Mouse (Mus musculus) stomach, embryonic 15.5 days (tissue): ENCODE measurements around the gene Mfn2. TPM values are rescaled to one million over a fixed set of nuclear protein-coding genes. Genes with fewer than 3 reads are reported as not detected.

Source experiments
- ATAC-seq: fragments of 200-750 bp; cut with Nextera tagmentation; 2 replicates; pipeline ENCODE4 v1.8.0; 2017; ENCODE audit warnings: low read depth, moderate number of reproducible peaks, moderate TSS enrichment; ENCODE audit not compliant: insufficient read depth, low FRiP score
- H3K27ac ChIP-seq: fragments of 300-500 bp; sonication (generic); 2 replicates; pipeline ENCODE4 v1.5.1; 2015; ENCODE audit warnings: mild to moderate bottlenecking, inconsistent platforms
- H3K27me3 ChIP-seq: fragments of 300-500 bp; sonication (generic); replicated peaks from 2 replicates; pipeline ENCODE4 v1.6.1; 2015; ENCODE audit warnings: inconsistent platforms
- H3K36me3 ChIP-seq: fragments of 300-500 bp; sonication (generic); 2 replicates; pipeline ENCODE4 v1.6.1; 2015; ENCODE audit warnings: inconsistent platforms
- H3K4me1 ChIP-seq: fragments of 300-500 bp; sonication (generic); 2 replicates; pipeline ENCODE4 v1.6.1; 2015; ENCODE audit warnings: inconsistent platforms
- H3K4me2 ChIP-seq: fragments of 300-500 bp; sonication (generic); 2 replicates; pipeline ENCODE4 v1.6.1; 2015; ENCODE audit warnings: mild to moderate bottlenecking, inconsistent platforms
- H3K4me3 ChIP-seq: fragments of 300-500 bp; sonication (generic); replicated peaks from 2 replicates; pipeline ENCODE4 v1.5.1; 2015; ENCODE audit warnings: inconsistent platforms
- H3K9ac ChIP-seq: fragments of 300-500 bp; sonication (generic); 2 replicates; pipeline ENCODE4 v1.6.1; 2015; ENCODE audit warnings: inconsistent platforms
- H3K9me3 ChIP-seq: fragments of 300-500 bp; sonication (generic); 2 replicates; pipeline ENCODE4 v1.6.1; 2016; ENCODE audit warnings: inconsistent platforms
- WGBS: fragments of 180-500 bp; shearing (Covaris S2); methylation state at CpG from one replicate; pipeline ENCODE4 v1.1.7; 2015; 5-methylcytosine and 5-hydroxymethylcytosine counted together
- polyA plus RNA-seq: library from polyadenylated mRNA; unstranded; fragments of >200 nt; fragmentation: Nextera tagmentation; extraction: Ambion mirVana; gene quantifications from 2 replicates; pipeline ENCODE4 v1.2.1, GENCODE M21; 2015

Gene Mfn2
- polyA plus RNA-seq, 1 experiment from 2014 or later, result 32.1 TPM

DNA sequence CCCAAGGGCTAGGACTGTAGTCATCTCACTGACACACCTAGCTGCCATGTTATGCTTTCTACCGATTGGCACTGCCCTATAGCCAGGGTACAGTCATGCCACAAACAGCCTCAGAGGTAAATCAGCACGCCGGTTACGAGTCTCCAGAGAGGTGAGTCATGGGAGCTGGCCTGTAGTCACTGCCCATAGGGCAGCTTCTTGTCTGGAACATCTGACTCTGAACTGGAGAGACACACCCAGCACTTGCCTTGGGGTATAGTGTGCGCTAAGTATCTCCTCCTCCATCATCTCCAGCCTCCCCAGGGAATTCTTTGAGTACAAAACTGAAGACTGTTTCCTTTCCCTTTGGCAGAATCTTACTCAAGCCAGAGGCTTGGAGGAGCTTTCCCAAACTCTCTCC lies 1.7 kb upstream of the Mfn2 start:
- H3K9ac ChIP-seq, result no peak overlapping the region
- H3K9me3 ChIP-seq, result no peaks in the 10 kb centered on the region
- WGBS, result 80% methylated on average over 5 of the region's 5 CpGs
- H3K4me3 ChIP-seq, result no peak overlapping the region
- H3K4me1 ChIP-seq, result peaks cover 16% of the 10 kb centered on the region
- H3K27ac ChIP-seq, result no peak overlapping the region
- H3K27me3 ChIP-seq, result no peaks in the 10 kb centered on the region
- H3K36me3 ChIP-seq, result no peaks in the 10 kb centered on the region
- ATAC-seq, result no peak
- no peak overlapping the region for H3K4me2 ChIP-seq

DNA sequence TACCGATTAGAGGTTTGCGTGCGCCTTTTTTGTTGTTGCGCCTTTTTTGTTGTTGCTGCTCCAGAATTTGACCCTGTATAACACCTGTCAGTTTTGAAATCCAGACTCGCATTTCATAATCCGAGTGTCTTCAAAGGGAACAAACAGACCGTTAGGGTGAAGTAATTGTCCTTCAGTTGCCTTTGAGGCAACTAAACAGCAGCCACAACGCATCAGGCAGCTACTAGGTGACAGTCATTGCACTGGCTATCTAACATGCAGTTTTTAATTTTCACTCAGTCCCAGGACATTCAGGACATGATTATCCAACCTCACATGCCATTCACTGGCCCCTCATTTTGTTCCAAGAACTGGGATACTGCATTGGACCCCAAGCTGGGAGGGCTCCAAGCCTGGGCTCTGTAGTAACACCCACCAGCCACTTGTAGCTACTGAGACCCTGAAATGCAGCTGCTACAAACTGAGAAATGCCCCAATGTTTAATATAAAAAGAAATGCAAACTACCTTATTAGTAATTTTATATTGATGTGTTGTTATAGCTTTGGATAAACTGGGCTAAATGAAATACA lies 671 bp upstream of the Mfn2 start:
- no peak overlapping the region for H3K27ac ChIP-seq
- peak overlapping the region; percentile 98 for H3K4me3 ChIP-seq
- 0 out of 2 replicates have a peak, but pooled peaks cover 7% of the 10 kb centered on the region for H3K36me3 ChIP-seq
- peaks cover 16% of the 10 kb centered on the region for H3K4me1 ChIP-seq
- no peaks in the 10 kb centered on the region for H3K9me3 ChIP-seq
- peak overlapping the region; percentile 76 for H3K4me2 ChIP-seq
- no peak; the same call in 1 of the 2 replicates for ATAC-seq
- 2% methylated on average over 8 of the region's 8 CpGs for WGBS
- H3K9ac ChIP-seq, result no peak overlapping the region
- H3K27me3 ChIP-seq, result no peaks in the 10 kb centered on the region

DNA sequence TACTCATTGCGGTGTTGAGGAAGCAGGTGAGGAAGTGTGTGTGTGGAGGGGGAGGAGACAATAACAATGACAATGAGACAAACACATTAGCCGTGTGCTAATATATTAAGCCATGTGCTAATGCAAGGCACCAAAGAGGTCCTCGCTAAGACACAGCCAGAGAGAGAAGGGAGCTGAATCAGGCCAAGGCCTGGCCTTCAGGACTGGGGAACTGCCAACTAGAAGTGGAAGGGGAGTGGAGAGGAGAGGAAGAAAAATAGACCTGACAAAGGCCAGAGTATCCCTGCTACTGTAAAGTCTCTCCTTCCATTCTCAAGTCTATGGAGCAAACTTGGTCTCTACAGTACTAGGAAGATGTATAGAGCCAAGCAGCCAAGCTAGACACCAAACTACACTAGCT lies 903 bp downstream of the Mfn2 start:
- H3K36me3 ChIP-seq, result 0 out of 2 replicates have a peak, but pooled peaks cover 12% of the 10 kb centered on the region
- 62% methylated on average over 3 of the region's 3 CpGs for WGBS
- peaks cover 16% of the 10 kb centered on the region for H3K4me1 ChIP-seq
- no peaks in the 10 kb centered on the region for H3K27me3 ChIP-seq
- no peak for ATAC-seq
- H3K4me3 ChIP-seq, result peak overlapping the region; percentile 98
- peak overlapping the region; percentile 67 for H3K4me2 ChIP-seq
- H3K9ac ChIP-seq, result peak overlapping the region; percentile 90
- H3K9me3 ChIP-seq, result no peaks in the 10 kb centered on the region
- no peak overlapping the region for H3K27ac ChIP-seq

DNA sequence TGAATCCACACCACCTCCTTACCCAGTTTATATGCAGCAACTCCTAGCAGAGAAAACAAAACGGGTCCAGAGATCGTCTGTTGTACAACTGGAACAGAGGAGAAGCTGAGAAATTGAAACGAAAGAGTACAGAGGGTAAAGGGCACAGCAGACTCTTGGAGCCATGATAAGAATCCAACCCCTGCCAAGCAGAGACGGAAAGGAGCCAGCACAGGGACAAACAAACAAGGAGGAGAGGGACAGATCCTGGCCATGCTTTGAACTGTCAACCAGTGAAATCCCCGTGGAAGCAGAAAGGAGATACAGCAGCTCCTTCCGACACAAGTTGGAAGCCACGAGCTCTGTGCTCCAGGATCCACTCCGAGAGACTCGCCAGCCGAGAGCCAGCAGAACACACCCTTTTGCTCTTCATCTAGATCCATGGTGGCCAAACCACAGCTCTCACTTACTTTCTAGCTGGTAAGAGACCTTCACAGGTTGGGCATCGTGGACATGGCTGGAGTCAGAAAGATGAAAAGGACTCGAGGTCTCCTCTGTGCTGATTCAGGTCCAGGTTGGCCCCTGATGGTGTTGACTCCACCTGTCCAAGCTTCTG lies 1.5 kb downstream of the Mfn2 start:
- Histone ChIP-seq H3K27ac (no peak overlapping the region), H3K27me3 (no peaks in the 10 kb centered on the region), H3K4me3 (no peak overlapping the region), H3K9me3 (no peaks in the 10 kb centered on the region), H3K36me3 (peaks cover 18% of the 10 kb centered on the region; the same call in 1 of the 2 replicates), H3K4me2 (no peak overlapping the region), H3K9ac (no peak overlapping the region), H3K4me1 (peaks cover 16% of the 10 kb centered on the region)
- 89% methylated on average over 12 of the region's 12 CpGs for WGBS
- no peak for ATAC-seq

DNA sequence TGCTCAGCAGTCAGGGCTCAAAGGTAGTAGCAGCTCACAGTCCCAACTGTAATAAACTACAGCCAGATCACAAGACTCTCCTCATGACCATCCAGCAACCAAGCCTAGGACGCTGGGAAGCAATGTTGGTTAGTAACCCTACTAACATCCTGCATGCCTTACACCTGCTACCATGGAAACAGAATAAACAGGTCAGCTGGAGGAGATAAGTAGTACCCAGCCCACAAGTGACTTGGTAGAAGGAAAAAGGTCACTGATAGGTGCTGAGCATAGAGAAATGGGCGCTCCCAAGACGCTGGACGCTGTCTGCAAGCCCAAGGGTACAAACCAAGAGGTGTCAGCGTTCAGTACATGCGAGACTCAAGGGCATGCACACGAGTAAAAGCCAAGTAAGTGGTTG lies 4.1 kb downstream of the Mfn2 start:
- Histone ChIP-seq H3K36me3 (peaks cover 38% of the 10 kb centered on the region; the same call in 1 of the 2 replicates), H3K4me3 (no peak overlapping the region), H3K4me2 (no peak overlapping the region), H3K27me3 (no peaks in the 10 kb centered on the region), H3K9me3 (no peaks in the 10 kb centered on the region), H3K4me1 (peaks cover 16% of the 10 kb centered on the region), H3K9ac (no peak overlapping the region), H3K27ac (no peak overlapping the region)
- no peak for ATAC-seq
- WGBS, result 78% methylated on average over 7 of the region's 7 CpGs

DNA sequence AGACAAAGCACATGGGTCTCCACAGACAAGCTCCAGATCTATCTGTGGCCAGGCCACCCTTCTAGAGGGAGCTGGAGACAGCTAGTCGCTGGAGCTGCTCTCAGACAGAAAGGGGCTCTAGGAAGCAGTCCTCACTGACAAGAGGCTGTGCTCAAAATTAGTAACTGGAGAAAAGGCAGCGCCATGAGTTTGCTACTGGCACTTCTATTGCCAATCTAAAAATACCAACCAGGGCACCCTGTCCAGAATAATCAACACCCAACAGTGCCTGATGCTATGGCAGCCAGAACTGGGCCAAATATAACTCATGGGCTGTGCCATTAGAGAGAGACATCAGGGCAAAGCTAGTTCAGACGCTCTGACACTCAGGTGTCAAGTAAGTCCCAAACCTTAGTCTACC lies 7.2 kb downstream of the Mfn2 start:
- no peak for ATAC-seq
- Histone ChIP-seq H3K27me3 (no peaks in the 10 kb centered on the region), H3K36me3 (peaks cover 45% of the 10 kb centered on the region; the same call in 1 of the 2 replicates), H3K4me1 (no peaks in the 10 kb centered on the region), H3K9ac (no peak overlapping the region), H3K4me2 (no peak overlapping the region), H3K4me3 (no peak overlapping the region), H3K27ac (no peak overlapping the region), H3K9me3 (no peaks in the 10 kb centered on the region)
- WGBS, result 84% methylated on average over 3 of the region's 3 CpGs

DNA sequence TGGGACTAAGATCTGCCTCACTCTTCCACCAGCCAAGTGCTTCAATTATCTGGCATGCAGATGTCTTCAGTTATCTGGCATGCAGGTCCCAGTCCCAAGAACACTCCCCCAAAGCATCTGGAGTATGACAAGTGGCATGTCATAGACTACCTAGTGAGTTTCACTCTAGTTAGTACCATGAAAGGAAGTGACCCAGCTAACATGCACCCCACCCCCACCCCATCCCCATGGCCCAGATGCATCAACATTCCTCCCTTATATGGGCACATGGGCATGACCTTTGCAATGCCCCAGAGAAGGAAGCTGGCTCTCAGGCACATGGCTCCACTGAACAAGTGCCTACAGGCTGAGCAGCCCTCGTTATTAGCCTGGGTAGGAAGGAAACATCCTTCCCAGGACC lies 8.1 kb downstream of the Mfn2 start:
- H3K36me3 ChIP-seq, result peaks cover 45% of the 10 kb centered on the region; the same call in 1 of the 2 replicates
- 44% methylated on average over 1 of the region's 1 CpGs for WGBS

DNA sequence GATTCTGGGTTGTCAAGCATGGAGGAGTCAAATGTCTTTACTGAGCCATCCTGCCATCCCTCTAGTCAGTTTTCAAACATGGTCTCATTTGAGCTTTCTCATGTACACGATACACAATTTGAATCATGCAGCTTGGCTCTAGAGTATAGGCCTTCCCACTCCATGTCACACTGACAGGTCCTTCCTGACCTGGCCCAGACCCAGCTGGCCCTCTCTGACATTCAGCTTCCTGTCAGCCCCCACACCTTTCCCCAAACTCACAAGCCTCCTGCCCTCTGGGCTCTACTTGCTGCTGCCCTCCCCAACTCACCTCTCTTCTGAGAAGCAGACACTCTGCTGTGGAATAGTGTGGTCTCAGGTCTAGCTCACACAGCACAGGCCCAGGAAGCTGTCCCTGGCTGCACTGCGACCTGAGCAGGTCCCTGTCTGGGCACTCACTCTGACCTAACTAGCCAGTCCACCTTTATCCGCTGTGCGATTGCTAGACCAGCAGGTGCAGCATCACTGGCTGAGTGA lies 8.6 kb downstream of the Mfn2 start:
- ATAC-seq, result no peak
- WGBS, result 87% methylated on average over 4 of the region's 4 CpGs
- peaks cover 47% of the 10 kb centered on the region; the same call in 1 of the 2 replicates for H3K36me3 ChIP-seq

More for the DNA sequence above, 8.1 kb downstream of the Mfn2 start:
- H3K27me3 ChIP-seq, result no peaks in the 10 kb centered on the region
- no peak overlapping the region for H3K27ac ChIP-seq
- no peak overlapping the region for H3K4me2 ChIP-seq
- no peak for ATAC-seq
- H3K9me3 ChIP-seq, result no peaks in the 10 kb centered on the region
- H3K4me1 ChIP-seq, result no peaks in the 10 kb centered on the region
- no peak overlapping the region for H3K9ac ChIP-seq
- H3K4me3 ChIP-seq, result no peak overlapping the region

DNA sequence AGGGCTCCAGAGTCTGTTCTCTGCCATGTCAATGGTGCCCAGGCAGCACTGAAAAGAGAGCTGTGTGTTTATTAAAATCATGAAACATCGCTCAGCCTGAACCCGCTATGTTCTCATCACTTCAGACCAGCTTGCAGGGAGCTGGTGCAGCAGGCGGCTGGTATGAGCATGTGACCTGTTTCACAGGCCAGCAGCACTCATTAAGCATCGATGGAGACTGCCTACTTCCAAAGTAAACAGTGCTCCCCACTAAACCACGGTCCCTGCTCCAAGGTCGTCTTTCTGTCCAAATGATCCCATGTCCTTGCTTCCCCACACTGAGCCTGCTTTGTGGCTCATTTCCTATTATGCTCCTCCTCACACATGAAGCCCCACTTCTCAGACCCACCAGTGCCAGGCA lies 14.2 kb downstream of the Mfn2 start:
- no peak overlapping the region for H3K27ac ChIP-seq
- 77% methylated on average over 6 of the region's 6 CpGs for WGBS
- no peak overlapping the region for H3K4me2 ChIP-seq
- peaks cover 53% of the 10 kb centered on the region for H3K36me3 ChIP-seq
- H3K4me3 ChIP-seq, result no peak overlapping the region
- H3K9ac ChIP-seq, result no peak overlapping the region
- no peaks in the 10 kb centered on the region for H3K4me1 ChIP-seq
- H3K9me3 ChIP-seq, result no peaks in the 10 kb centered on the region
- no peak for ATAC-seq
- no peaks in the 10 kb centered on the region for H3K27me3 ChIP-seq

More for the DNA sequence above, 8.6 kb downstream of the Mfn2 start:
- H3K9me3 ChIP-seq, result no peaks in the 10 kb centered on the region
- H3K4me2 ChIP-seq, result no peak overlapping the region
- H3K27ac ChIP-seq, result no peak overlapping the region
- no peak overlapping the region for H3K4me3 ChIP-seq
- H3K4me1 ChIP-seq, result no peaks in the 10 kb centered on the region
- no peak overlapping the region for H3K9ac ChIP-seq
- no peaks in the 10 kb centered on the region for H3K27me3 ChIP-seq

DNA sequence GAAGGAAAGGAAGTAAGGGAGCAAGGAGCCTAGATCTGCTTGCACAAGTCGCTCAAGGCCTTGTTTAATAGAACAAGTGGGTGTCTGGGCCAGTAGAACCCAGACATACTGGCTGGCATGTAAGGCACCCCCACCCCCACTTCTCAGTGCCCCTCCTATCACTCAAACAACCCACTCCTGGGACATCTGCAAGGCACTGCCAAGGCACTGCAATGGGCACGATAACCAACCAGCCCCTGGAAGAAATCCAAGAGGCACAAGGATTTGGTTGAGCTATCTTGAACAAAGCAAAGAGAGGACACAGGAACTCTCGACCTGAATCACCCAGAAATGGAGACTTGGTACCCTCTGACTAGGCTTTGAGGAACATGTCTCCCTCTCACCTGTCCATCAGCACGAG lies 16.3 kb downstream of the Mfn2 start:
- no peaks in the 10 kb centered on the region for H3K27me3 ChIP-seq
- no peak overlapping the region for H3K4me3 ChIP-seq
- no peaks in the 10 kb centered on the region for H3K9me3 ChIP-seq
- no peak overlapping the region for H3K9ac ChIP-seq
- H3K27ac ChIP-seq, result no peak overlapping the region
- no peak for ATAC-seq
- 83% methylated on average over 4 of the region's 4 CpGs for whole genome bisulfite sequencing
- peaks cover 54% of the 10 kb centered on the region for H3K36me3 ChIP-seq
- H3K4me1 ChIP-seq, result no peaks in the 10 kb centered on the region
- no peak overlapping the region for H3K4me2 ChIP-seq

DNA sequence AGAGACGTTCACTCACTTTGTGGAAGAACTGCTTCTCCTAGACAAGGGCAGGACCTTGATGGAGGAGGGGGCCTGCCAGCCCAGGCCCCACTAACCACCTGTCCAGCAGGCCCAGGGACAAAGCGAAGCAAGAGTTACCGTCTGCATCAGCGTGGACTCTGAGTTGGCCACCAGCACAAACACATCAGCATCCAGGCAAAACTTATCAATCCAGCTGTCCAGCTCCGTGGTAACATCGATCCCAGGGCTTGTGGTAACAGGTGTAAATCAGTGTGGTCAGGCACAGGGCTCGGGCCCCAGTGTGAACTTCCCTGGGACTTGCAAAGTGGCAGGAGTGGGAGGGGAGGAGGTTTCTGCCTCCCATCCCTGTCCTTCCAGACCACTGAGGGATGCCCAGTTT lies 17.2 kb downstream of the Mfn2 start:
- H3K36me3 ChIP-seq, result peaks cover 59% of the 10 kb centered on the region
- ATAC-seq, result no peak
- H3K9me3 ChIP-seq, result no peaks in the 10 kb centered on the region
- no peak overlapping the region for H3K27ac ChIP-seq
- H3K4me3 ChIP-seq, result no peak overlapping the region
- H3K4me1 ChIP-seq, result no peaks in the 10 kb centered on the region
- WGBS, result 92% methylated on average over 7 of the region's 7 CpGs
- no peak overlapping the region for H3K9ac ChIP-seq
- no peak overlapping the region for H3K4me2 ChIP-seq
- H3K27me3 ChIP-seq, result no peaks in the 10 kb centered on the region

DNA sequence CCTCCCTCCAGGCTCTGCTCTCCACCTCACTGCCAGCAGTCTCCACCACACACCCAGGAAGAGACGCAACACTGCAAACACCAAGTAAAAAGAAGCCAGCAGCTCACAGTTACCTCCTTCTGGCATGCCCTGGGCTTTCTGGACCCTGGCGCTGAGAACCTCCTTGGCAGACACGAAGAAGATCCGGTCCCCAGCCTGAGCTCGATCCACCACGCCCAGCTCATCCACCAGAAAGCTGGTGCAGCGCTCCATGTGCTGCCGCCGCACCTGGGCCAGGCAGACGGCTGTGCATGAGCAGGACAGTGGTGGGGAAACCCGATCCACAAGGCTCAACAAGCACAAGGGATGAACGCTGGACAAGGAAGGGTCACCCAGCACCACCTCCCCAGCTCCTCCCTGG lies 18.3 kb downstream of the Mfn2 start:
- H3K27me3 ChIP-seq, result no peaks in the 10 kb centered on the region
- no peaks in the 10 kb centered on the region for H3K9me3 ChIP-seq
- WGBS, result 90% methylated on average over 12 of the region's 12 CpGs
- H3K4me2 ChIP-seq, result no peak overlapping the region
- H3K9ac ChIP-seq, result no peak overlapping the region
- ATAC-seq, result no peak
- H3K27ac ChIP-seq, result no peak overlapping the region
- no peaks in the 10 kb centered on the region for H3K4me1 ChIP-seq
- peaks cover 70% of the 10 kb centered on the region for H3K36me3 ChIP-seq
- H3K4me3 ChIP-seq, result no peak overlapping the region
